8 mouse cellular contexts compared by ENCODE assay signal in the genomic region with DNA sequence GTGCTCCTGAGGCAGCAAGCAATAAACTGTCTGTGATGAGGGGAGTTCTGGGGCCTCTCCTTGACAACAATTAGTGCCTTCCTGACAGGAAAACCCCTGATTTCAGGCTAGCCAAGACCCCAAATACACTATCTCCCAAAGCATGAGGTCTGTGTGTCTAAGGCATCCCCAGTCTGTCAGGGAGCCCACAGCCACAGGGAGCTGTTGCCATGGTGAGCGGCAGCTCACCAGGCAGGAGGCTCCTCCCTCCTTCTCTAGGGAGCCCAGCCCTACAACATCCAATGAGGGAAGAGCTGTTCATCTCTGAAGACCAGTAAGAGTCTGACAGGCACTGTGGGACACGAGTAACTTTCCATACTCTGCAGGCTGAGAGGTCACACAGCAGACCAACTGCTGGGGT. TPM values are rescaled to one million over a fixed set of nuclear protein-coding genes. Genes with fewer than 3 reads are reported as not detected.
DNase-seq lines count a peak whose midpoint lies in the region; ATAC-seq and TF ChIP-seq lines count a peak whose summit lies in the region.
"Had no signal": no experiment of that assay in that cellular context is flagged by ENCODE, and none has a peak within 500 bp of the region (broad histone marks: within the 10 kb centered on the region; RNA-seq: fewer than 3 reads in every experiment).

No protein-coding gene starts in this region.

- WGBS in cerebellum, adult 2 months: 2% methylated on average over 2 of the region's 2 CpGs
- 5% methylated on average over 2 of the region's 2 CpGs for WGBS in liver, embryonic 11.5 days

- H3K9ac ChIP-seq in liver, embryonic 11.5 days (ENCODE audit: low read depth, low read length): no peak overlapping the region

- H3K36me3 ChIP-seq in liver, embryonic 11.5 days (ENCODE audit: control insufficient read depth, insufficient read depth, low read length): no peaks in the 10 kb centered on the region

- TF ChIP-seq CTCF in cerebellum, adult 2 months (IDR thresholded peaks at IDR 0.05; ENCODE audit: borderline replicate concordance, insufficient read depth, low read depth, low read length): no peak

- H3K9me3 ChIP-seq in liver, embryonic 11.5 days (ENCODE audit: control insufficient read depth, low read length): no peaks in the 10 kb centered on the region

- H3K27ac ChIP-seq in cerebellum, adult 2 months (ENCODE audit: insufficient read depth, low read length): peak overlapping the region; percentile 100
- no peak overlapping the region for H3K27ac ChIP-seq in liver, embryonic 11.5 days (ENCODE audit: low read depth, low read length)

- DNase-seq in NIH3T3 (ENCODE audit: low read depth): peak; percentile 30
- peak; percentile 77 to 85 for DNase-seq in cerebellum, adult 2 months
- DNase-seq in frontal cortex, postnatal 10 days (ENCODE audit: low spot score in 2 of 2): peak; percentile 70 to 80
- peak; percentile 66 for DNase-seq in mesoderm, embryonic 11.5 days (ENCODE audit: low read depth, low spot score)
- peak; percentile 83 for DNase-seq in telencephalon, adult 2 months (ENCODE audit: low read depth, low spot score)
- no peak for DNase-seq in testis, postnatal 10 days (ENCODE audit: low spot score)
- DNase-seq in liver, embryonic 11.5 days (ENCODE audit: low spot score): no peak

- peaks cover 24% of the 10 kb centered on the region for H3K4me1 ChIP-seq in cerebellum, adult 2 months (ENCODE audit: control insufficient read depth, insufficient read depth, low read length)
- no peaks in the 10 kb centered on the region for H3K4me1 ChIP-seq in liver, embryonic 11.5 days (replicated peaks; ENCODE audit: control insufficient read depth, insufficient read depth, low read length)

- TF ChIP-seq POLR2A in cerebellum, adult 2 months (IDR thresholded peaks at IDR 0.05; ENCODE audit: borderline replicate concordance, insufficient read depth, low read length): peak; percentile 22; the same call in 1 of the 2 replicates

- no peaks in the 10 kb centered on the region for H3K27me3 ChIP-seq in cerebellum, adult 2 months (ENCODE audit: control insufficient read depth, insufficient read depth, low read length)
- H3K27me3 ChIP-seq in liver, embryonic 11.5 days (replicated peaks; ENCODE audit: control insufficient read depth, insufficient read depth, low read length): peaks cover 36% of the 10 kb centered on the region

- no peak for ATAC-seq in liver, embryonic 11.5 days (replicated peaks; ENCODE audit: low FRiP score)

- peak overlapping the region; percentile 20 for H3K4me3 ChIP-seq in cerebellum, adult 2 months (replicated peaks; ENCODE audit: insufficient read depth, low read depth, low read length)
- no peak overlapping the region for H3K4me3 ChIP-seq in liver, embryonic 11.5 days (ENCODE audit: low read depth, low read length)

- no peak overlapping the region for H3K4me2 ChIP-seq in liver, embryonic 11.5 days

RNA-seq across cellular contexts. Expression of a gene that starts 3.0 kb away (rescaled TPM):
- polyA plus RNA-seq in cerebellum, adult 2 months (2012; rRNA removed): 1,226 and 1,413 TPM in 2 replicates
- polyA plus RNA-seq in liver, embryonic 11.5 days (2014; fragmentation: Nextera tagmentation; extraction: Ambion mirVana): not detected in 2 replicates
- polyA plus RNA-seq: liver, adult 2 months had no signal

RNA-seq across cellular contexts. Expression of a gene that starts 24.7 kb away (rescaled TPM):
- polyA plus RNA-seq in cerebellum, adult 2 months (2012; rRNA removed): 115 and 125 TPM in 2 replicates
- 0.15 and 0.18 TPM in 2 replicates for polyA plus RNA-seq in liver, embryonic 11.5 days (2014; fragmentation: Nextera tagmentation; extraction: Ambion mirVana)
- polyA plus RNA-seq: liver, adult 2 months had no signal

RNA-seq across cellular contexts. Expression of a gene that starts 27.3 kb away (rescaled TPM):
- 110 and 111 TPM in 2 replicates for polyA plus RNA-seq in cerebellum, adult 2 months (2012; rRNA removed)
- 172 and 179 TPM in 2 replicates for polyA plus RNA-seq in liver, embryonic 11.5 days (2014; fragmentation: Nextera tagmentation; extraction: Ambion mirVana)

RNA-seq across cellular contexts. Expression of a gene that starts 42.8 kb away (rescaled TPM):
- polyA plus RNA-seq in cerebellum, adult 2 months (2012; rRNA removed): 0.03 and 0.07 TPM in 2 replicates
- polyA plus RNA-seq in liver, embryonic 11.5 days (2014; fragmentation: Nextera tagmentation; extraction: Ambion mirVana): not detected in 2 replicates

RNA-seq across cellular contexts. Expression of a gene that starts 53.2 kb away (rescaled TPM):
- polyA plus RNA-seq in cerebellum, adult 2 months (2012; rRNA removed): 0.41 and 0.46 TPM in 2 replicates
- polyA plus RNA-seq in liver, embryonic 11.5 days (2014; fragmentation: Nextera tagmentation; extraction: Ambion mirVana): 0.23 TPM in 1 of 2 replicates, not detected in the other

Comparison
In these comparisons a context has a peak if more than half of its experiments do, and no peak if none do; other contexts are left out.
1. DNase-seq: peak in NIH3T3 (single experiment), cerebellum, adult 2 months (2 of 2), frontal cortex, postnatal 10 days (2 of 2), mesoderm, embryonic 11.5 days (single experiment) and telencephalon, adult 2 months (single experiment); none in testis, postnatal 10 days (single experiment) and liver, embryonic 11.5 days (single experiment).
2. RNA of a gene that starts 3.0 kb away (polyA plus RNA-seq): 1,226 to 1,413 TPM in cerebellum, adult 2 months; not detected in liver, embryonic 11.5 days; every median in the first group is over 1,000 times any median in the second.
3. RNA of a gene that starts 24.7 kb away (polyA plus RNA-seq): 115 to 125 TPM in cerebellum, adult 2 months; 0.15 to 0.18 TPM in liver, embryonic 11.5 days; every median in the first group is over 10 times any median in the second.